Mouse (Mus musculus) ES-Bruce4 (cell line): ENCODE data around the gene Ccr2. TPM values are rescaled to one million over a fixed set of nuclear protein-coding genes. Genes with fewer than 3 reads are reported as not detected.
"Not testable (repeated sequence)": the region's sequence is repeated elsewhere in the genome, so short reads cannot be mapped to it uniquely, and the experiment has no call there.

Experiments used
- H3K27ac ChIP-seq: 2 replicates; pipeline ENCODE4 v1.5.1; 2012; ENCODE audit warnings: low read length, inconsistent platforms; ENCODE audit not compliant: insufficient read depth
- H3K27me3 ChIP-seq: 2 replicates; pipeline ENCODE4 v1.6.1; 2012; ENCODE audit warnings: mild to moderate bottlenecking, low read length, inconsistent platforms; ENCODE audit not compliant: control insufficient read depth, poor library complexity, insufficient read depth, severe bottlenecking
- H3K36me3 ChIP-seq: 2 replicates; pipeline ENCODE4 v1.6.1; 2012; ENCODE audit warnings: inconsistent platforms, mild to moderate bottlenecking, low read length, moderate library complexity; ENCODE audit not compliant: control insufficient read depth, poor library complexity, insufficient read depth, severe bottlenecking
- H3K4me1 ChIP-seq: one replicate; pipeline ENCODE4 v1.8.1; 2011; ENCODE audit warnings: low read length; ENCODE audit not compliant: control insufficient read depth, insufficient read depth
- H3K4me3 ChIP-seq: 2 replicates; pipeline ENCODE4 v1.5.1; 2011; ENCODE audit warnings: low read depth, mild to moderate bottlenecking, low read length
- H3K9ac ChIP-seq: 2 replicates; pipeline ENCODE4 v1.6.1; 2012; ENCODE audit warnings: low read depth, mild to moderate bottlenecking, inconsistent platforms; ENCODE audit not compliant: poor library complexity, severe bottlenecking
- H3K9me3 ChIP-seq: replicated peaks from 2 replicates; pipeline ENCODE4 v1.6.1; 2012; ENCODE audit warnings: mild to moderate bottlenecking, low read length, inconsistent platforms; ENCODE audit not compliant: control insufficient read depth, poor library complexity, insufficient read depth, severe bottlenecking
- CTCF ChIP-seq: IDR thresholded peaks from one replicate; pipeline ENCODE4 v1.8.1; 2011; ENCODE audit warnings: low read depth, low read length
- EP300 ChIP-seq: IDR thresholded peaks from 2 replicates; pipeline ENCODE4 v1.6.1; 2011; ENCODE audit warnings: low read depth, low read length; ENCODE audit not compliant: insufficient read depth
- POLR2A ChIP-seq: IDR thresholded peaks from one replicate; pipeline ENCODE4 v1.8.1; 2011; ENCODE audit warnings: low read length; ENCODE audit not compliant: insufficient read depth
- polyA plus RNA-seq: library from polyadenylated mRNA; stranded (reverse); fragments of >200 nt; gene quantifications from 2 replicates; pipeline ENCODE4 v1.2.4, GENCODE M21; 2011; ENCODE audit warnings: low read depth; ENCODE audit not compliant: missing spikeins, insufficient read depth, insufficient read length

The Ccr2 gene
- polyA plus RNA-seq, 1 experiment: not detected

GRCm38 (mm10) chr9:124126373-124126772, 24.6 kb downstream of the Ccr2 start:
- H3K9me3 ChIP-seq: no peaks in the 10 kb centered on the region
- no peaks in the 10 kb centered on the region for H3K27me3 ChIP-seq
- H3K36me3 ChIP-seq: no peaks in the 10 kb centered on the region
- H3K27ac ChIP-seq: no peak overlapping the region
- no peaks in the 10 kb centered on the region for H3K4me1 ChIP-seq
- no peak overlapping the region for H3K9ac ChIP-seq
- H3K4me3 ChIP-seq: no peak overlapping the region
- no peak for TF ChIP-seq EP300
- no peak for TF ChIP-seq CTCF
- no peak for TF ChIP-seq POLR2A

- Histone ChIP-seq H3K27me3 (no peaks in the 10 kb centered on the region), H3K9me3 (no peaks in the 10 kb centered on the region), H3K4me1 (no peaks in the 10 kb centered on the region), H3K36me3 (no peaks in the 10 kb centered on the region), H3K4me3 (no peak overlapping the region), H3K9ac (no peak overlapping the region), H3K27ac (no peak overlapping the region)
- TF ChIP-seq POLR2A: no peak
- no peak for TF ChIP-seq CTCF
- TF ChIP-seq EP300: no peak
These were observed 25.7 kb downstream of the Ccr2 start for GRCm38 (mm10) chr9:124127412-124127811.

GRCm38 (mm10) chr9:124128379-124128778, 26.6 kb downstream of the Ccr2 start:
- TF ChIP-seq CTCF (peak; percentile 15), POLR2A (no peak)

GRCm38 (mm10) chr9:124132899-124133298, 31.1 kb downstream of the Ccr2 start:
- H3K27me3 ChIP-seq, H3K9ac ChIP-seq, H3K4me1 ChIP-seq, H3K9me3 ChIP-seq, H3K27ac ChIP-seq, H3K36me3 ChIP-seq, H3K4me3 ChIP-seq: not testable (repeated sequence)

More at GRCm38 (mm10) chr9:124128379-124128778, 26.6 kb downstream of the Ccr2 start:
- no peaks in the 10 kb centered on the region for H3K27me3 ChIP-seq
- H3K4me3 ChIP-seq: no peak overlapping the region
- no peaks in the 10 kb centered on the region for H3K9me3 ChIP-seq
- no peak overlapping the region for H3K27ac ChIP-seq
- no peak overlapping the region for H3K9ac ChIP-seq
- H3K36me3 ChIP-seq: no peaks in the 10 kb centered on the region
- H3K4me1 ChIP-seq: no peaks in the 10 kb centered on the region

GRCm38 (mm10) chr9:124134919-124135318, 33.2 kb downstream of the Ccr2 start:
- H3K27ac ChIP-seq, H3K4me3 ChIP-seq, H3K9me3 ChIP-seq, H3K4me1 ChIP-seq, H3K36me3 ChIP-seq, H3K27me3 ChIP-seq, H3K9ac ChIP-seq: not testable (repeated sequence)

- Histone ChIP-seq H3K27me3 (no peaks in the 10 kb centered on the region), H3K9me3 (no peaks in the 10 kb centered on the region), H3K4me1 (no peaks in the 10 kb centered on the region), H3K9ac (no peak overlapping the region), H3K4me3 (no peak overlapping the region), H3K27ac (no peak overlapping the region), H3K36me3 (no peaks in the 10 kb centered on the region)
- TF ChIP-seq EP300: no peak
- TF ChIP-seq POLR2A: no peak
- no peak for TF ChIP-seq CTCF
These were observed 35.9 kb downstream of the Ccr2 start for GRCm38 (mm10) chr9:124137619-124138018.
